Mouse (Mus musculus): ENCODE measurements around the gene Ripk1. TPM values are rescaled to one million over a fixed set of nuclear protein-coding genes. Genes with fewer than 3 reads are reported as not detected.
"Not testable (repeated sequence)": the region's sequence is repeated elsewhere in the genome, so short reads cannot be mapped to it uniquely, and the experiment has no call there.

Gene Ripk1
- polyA plus RNA-seq, 1 experiment from 2014 or later = 24.3 TPM

DNA sequence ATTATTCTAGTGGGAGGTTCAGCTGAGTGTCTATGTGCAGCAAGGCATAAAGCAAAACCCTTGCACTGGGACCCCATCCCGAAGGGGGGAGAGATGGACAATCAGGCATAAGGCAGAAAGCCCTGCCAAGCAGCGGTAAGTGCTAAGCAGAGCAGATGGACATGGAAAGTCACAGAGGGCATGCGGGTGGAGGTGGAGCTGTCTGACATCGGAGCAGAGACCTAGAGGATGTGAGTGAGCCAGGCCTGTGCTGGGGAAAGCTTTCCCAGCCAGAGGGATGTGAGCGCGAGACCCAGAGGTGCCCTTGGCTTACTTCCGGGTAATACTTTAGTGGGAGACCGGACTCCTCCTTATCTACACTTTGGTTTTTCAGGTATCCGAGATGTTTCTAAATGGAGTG is 57.9 kb downstream of the Ripk1 start:
- H3K27ac ChIP-seq (ENCODE audit: low read length) = no peak overlapping the region
- 88% methylated on average over 9 of the region's 9 CpGs for WGBS
- no peak overlapping the region for H3K9ac ChIP-seq (replicated peaks; ENCODE audit: low read depth, low read length)
- H3K4me2 ChIP-seq (replicated peaks; ENCODE audit: low read depth, low read length) = no peak overlapping the region
- H3K27me3 ChIP-seq (ENCODE audit: control insufficient read depth, insufficient read depth, low read length) = no peaks in the 10 kb centered on the region
- H3K4me3 ChIP-seq (ENCODE audit: low read depth, low read length) = no peak overlapping the region
- no peaks in the 10 kb centered on the region for H3K36me3 ChIP-seq (ENCODE audit: control insufficient read depth, insufficient read depth, low read length)
- H3K4me1 ChIP-seq (ENCODE audit: control insufficient read depth, insufficient read depth, low read length) = no peaks in the 10 kb centered on the region
- ATAC-seq (ENCODE audit: insufficient number of reproducible peaks, insufficient read depth, low FRiP score, low read depth) = no peak
- no peaks in the 10 kb centered on the region for H3K9me3 ChIP-seq (ENCODE audit: control insufficient read depth, low read depth, low read length)

DNA sequence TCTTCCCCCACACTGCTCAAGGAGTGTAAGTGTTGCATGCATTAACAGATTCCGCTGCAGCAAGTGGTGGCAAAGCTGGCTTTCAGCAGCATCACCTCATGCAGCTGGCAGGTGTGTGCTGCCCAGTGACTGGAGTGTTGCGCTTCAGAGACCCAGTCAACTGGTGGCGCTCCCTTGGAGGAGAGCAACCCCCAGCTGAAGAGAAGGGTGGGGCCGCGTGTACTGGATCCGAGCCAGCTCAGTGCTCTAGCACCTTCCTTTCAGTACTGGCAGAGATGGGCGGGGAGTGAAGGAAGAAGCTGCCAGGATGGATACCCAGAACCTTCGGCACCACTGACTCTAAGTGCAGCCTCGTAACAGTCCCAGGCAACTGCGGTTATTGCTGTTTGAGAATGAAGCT is 60.3 kb downstream of the Ripk1 start:
- H3K9me3 ChIP-seq (ENCODE audit: control insufficient read depth, low read depth, low read length) = no peaks in the 10 kb centered on the region
- H3K4me1 ChIP-seq (ENCODE audit: control insufficient read depth, insufficient read depth, low read length) = no peaks in the 10 kb centered on the region
- H3K36me3 ChIP-seq (ENCODE audit: control insufficient read depth, insufficient read depth, low read length) = no peaks in the 10 kb centered on the region
- 88% methylated on average over 10 of the region's 10 CpGs for WGBS
- no peak for ATAC-seq (ENCODE audit: insufficient number of reproducible peaks, insufficient read depth, low FRiP score, low read depth)
- no peaks in the 10 kb centered on the region for H3K27me3 ChIP-seq (ENCODE audit: control insufficient read depth, insufficient read depth, low read length)
- no peak overlapping the region for H3K9ac ChIP-seq (replicated peaks; ENCODE audit: low read depth, low read length)
- H3K27ac ChIP-seq (ENCODE audit: low read length) = no peak overlapping the region
- no peak overlapping the region for H3K4me2 ChIP-seq (replicated peaks; ENCODE audit: low read depth, low read length)
- H3K4me3 ChIP-seq (ENCODE audit: low read depth, low read length) = no peak overlapping the region

DNA sequence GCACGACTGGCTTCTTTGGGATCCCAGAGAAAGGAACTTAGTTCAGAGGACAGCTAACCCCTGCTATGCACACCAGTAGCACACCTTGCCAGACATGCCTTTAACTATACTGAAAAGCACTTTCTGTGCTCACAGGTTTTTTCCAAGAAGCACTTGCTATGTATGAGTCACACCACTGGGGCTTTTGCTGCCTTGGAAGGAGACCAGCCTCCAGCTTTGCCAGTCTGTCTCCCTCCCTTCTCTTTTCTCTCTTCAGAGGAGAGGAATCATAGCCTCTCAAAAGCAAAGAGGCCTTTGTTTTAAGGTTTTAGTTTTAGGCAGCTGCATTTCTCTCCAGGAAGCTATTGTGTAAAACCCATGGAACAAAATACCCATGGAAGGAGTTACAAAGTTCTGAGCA is 64.2 kb downstream of the Ripk1 start:
- no peaks in the 10 kb centered on the region for H3K9me3 ChIP-seq (ENCODE audit: control insufficient read depth, low read depth, low read length)
- H3K4me3 ChIP-seq (ENCODE audit: low read depth, low read length) = no peak overlapping the region
- no peaks in the 10 kb centered on the region for H3K27me3 ChIP-seq (ENCODE audit: control insufficient read depth, insufficient read depth, low read length)
- no peak overlapping the region for H3K27ac ChIP-seq (ENCODE audit: low read length)
- 74% methylated on average over 1 of the region's 1 CpGs for WGBS
- H3K4me1 ChIP-seq (ENCODE audit: control insufficient read depth, insufficient read depth, low read length) = no peaks in the 10 kb centered on the region
- no peak for ATAC-seq (ENCODE audit: insufficient number of reproducible peaks, insufficient read depth, low FRiP score, low read depth)
- no peak overlapping the region for H3K4me2 ChIP-seq (replicated peaks; ENCODE audit: low read depth, low read length)
- no peak overlapping the region for H3K9ac ChIP-seq (replicated peaks; ENCODE audit: low read depth, low read length)
- H3K36me3 ChIP-seq (ENCODE audit: control insufficient read depth, insufficient read depth, low read length) = no peaks in the 10 kb centered on the region

DNA sequence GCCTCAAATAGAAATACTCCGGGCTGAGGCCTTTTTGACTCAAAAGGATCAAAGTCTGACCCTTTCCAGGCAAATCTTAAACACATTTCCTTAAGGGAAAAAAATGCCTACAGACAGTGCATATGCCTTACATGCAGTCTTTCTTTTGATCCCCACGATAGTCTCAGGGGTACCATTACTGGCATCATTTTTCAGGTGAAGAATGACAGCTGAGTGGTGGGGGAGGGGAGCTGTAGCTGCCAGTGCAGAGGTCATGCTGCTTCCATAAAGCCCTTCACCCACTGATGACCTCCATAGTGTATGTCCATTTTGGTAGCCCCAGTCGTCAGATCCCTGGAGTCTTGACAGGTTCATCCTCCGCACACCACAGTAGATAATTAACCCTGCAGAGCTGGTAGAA is 68.1 kb downstream of the Ripk1 start:
- no peak overlapping the region for H3K4me2 ChIP-seq (replicated peaks; ENCODE audit: low read depth, low read length)
- H3K27me3 ChIP-seq (ENCODE audit: control insufficient read depth, insufficient read depth, low read length) = no peaks in the 10 kb centered on the region
- ATAC-seq (ENCODE audit: insufficient number of reproducible peaks, insufficient read depth, low FRiP score, low read depth) = no peak
- no peaks in the 10 kb centered on the region; the same call in 1 of the 2 replicates for H3K36me3 ChIP-seq (ENCODE audit: control insufficient read depth, insufficient read depth, low read length)
- 25% methylated on average over 4 of the region's 4 CpGs for WGBS
- H3K4me3 ChIP-seq (ENCODE audit: low read depth, low read length) = no peak overlapping the region
- no peaks in the 10 kb centered on the region for H3K9me3 ChIP-seq (ENCODE audit: control insufficient read depth, low read depth, low read length)
- no peak overlapping the region for H3K9ac ChIP-seq (replicated peaks; ENCODE audit: low read depth, low read length)
- no peaks in the 10 kb centered on the region for H3K4me1 ChIP-seq (ENCODE audit: control insufficient read depth, insufficient read depth, low read length)
- H3K27ac ChIP-seq (ENCODE audit: low read length) = no peak overlapping the region

DNA sequence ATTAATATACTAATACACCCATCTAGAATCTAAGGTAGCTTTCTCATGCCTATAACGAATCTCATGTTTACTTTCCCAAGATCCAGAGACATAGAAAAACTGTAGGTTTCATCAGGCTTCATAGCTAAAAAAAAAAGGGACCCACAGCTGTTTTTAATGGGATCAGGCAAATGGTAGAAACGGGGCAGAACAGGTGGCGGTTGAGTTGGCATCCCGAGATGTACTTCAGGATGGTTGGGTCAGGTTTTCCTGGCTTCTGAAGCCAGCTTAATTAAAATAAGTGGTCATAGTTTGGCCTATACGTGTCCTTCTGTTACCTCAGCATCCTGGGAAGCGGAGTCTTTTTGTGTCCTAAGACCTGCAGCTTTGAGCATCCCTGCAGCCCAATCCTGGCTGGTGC is 69.7 kb downstream of the Ripk1 start:
- H3K4me2 ChIP-seq (replicated peaks; ENCODE audit: low read depth, low read length) = no peak overlapping the region
- no peak for ATAC-seq (ENCODE audit: insufficient number of reproducible peaks, insufficient read depth, low FRiP score, low read depth)
- H3K27me3 ChIP-seq (ENCODE audit: control insufficient read depth, insufficient read depth, low read length) = no peaks in the 10 kb centered on the region

DNA sequence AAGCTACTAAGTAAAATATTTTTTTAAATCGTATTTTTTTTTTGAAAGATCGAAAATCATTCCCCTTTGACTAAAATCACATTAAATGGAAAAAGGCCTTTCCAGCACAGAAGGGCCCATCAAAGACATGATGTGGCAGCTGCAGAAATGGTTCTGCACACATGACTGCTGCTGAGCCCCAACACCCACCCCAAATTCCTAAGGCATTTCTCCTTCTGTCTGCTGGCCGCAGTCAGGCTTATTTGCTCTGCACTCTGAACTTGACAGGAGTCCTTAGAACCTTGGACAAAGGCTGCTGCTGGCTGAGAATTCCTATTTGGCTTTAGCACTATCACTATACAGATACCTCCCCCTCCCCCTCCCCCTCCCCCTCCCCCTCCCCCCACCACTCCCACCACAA is 70.7 kb downstream of the Ripk1 start:
- 71% methylated on average over 3 of the region's 3 CpGs for WGBS
- H3K9me3 ChIP-seq (ENCODE audit: control insufficient read depth, low read depth, low read length) = no peaks in the 10 kb centered on the region
- 0 out of 2 replicates have a peak, but pooled peaks cover 5% of the 10 kb centered on the region for H3K4me1 ChIP-seq (ENCODE audit: control insufficient read depth, insufficient read depth, low read length)
- no peak overlapping the region for H3K27ac ChIP-seq (ENCODE audit: low read length)
- no peak for ATAC-seq (ENCODE audit: insufficient number of reproducible peaks, insufficient read depth, low FRiP score, low read depth)
- H3K36me3 ChIP-seq (ENCODE audit: control insufficient read depth, insufficient read depth, low read length) = peaks cover 3% of the 10 kb centered on the region; the same call in 1 of the 2 replicates
- H3K9ac ChIP-seq (replicated peaks; ENCODE audit: low read depth, low read length) = no peak overlapping the region
- no peaks in the 10 kb centered on the region for H3K27me3 ChIP-seq (ENCODE audit: control insufficient read depth, insufficient read depth, low read length)
- no peak overlapping the region for H3K4me3 ChIP-seq (ENCODE audit: low read depth, low read length)
- H3K4me2 ChIP-seq (replicated peaks; ENCODE audit: low read depth, low read length) = no peak overlapping the region

More for the DNA sequence above, 69.7 kb downstream of the Ripk1 start:
- no peaks in the 10 kb centered on the region for H3K9me3 ChIP-seq (ENCODE audit: control insufficient read depth, low read depth, low read length)
- WGBS = 85% methylated on average over 6 of the region's 6 CpGs
- no peak overlapping the region for H3K9ac ChIP-seq (replicated peaks; ENCODE audit: low read depth, low read length)
- H3K27ac ChIP-seq (ENCODE audit: low read length) = no peak overlapping the region
- 0 out of 2 replicates have a peak, but pooled peaks cover 3% of the 10 kb centered on the region for H3K4me1 ChIP-seq (ENCODE audit: control insufficient read depth, insufficient read depth, low read length)
- no peak overlapping the region for H3K4me3 ChIP-seq (ENCODE audit: low read depth, low read length)
- peaks cover 3% of the 10 kb centered on the region; the same call in 1 of the 2 replicates for H3K36me3 ChIP-seq (ENCODE audit: control insufficient read depth, insufficient read depth, low read length)

DNA sequence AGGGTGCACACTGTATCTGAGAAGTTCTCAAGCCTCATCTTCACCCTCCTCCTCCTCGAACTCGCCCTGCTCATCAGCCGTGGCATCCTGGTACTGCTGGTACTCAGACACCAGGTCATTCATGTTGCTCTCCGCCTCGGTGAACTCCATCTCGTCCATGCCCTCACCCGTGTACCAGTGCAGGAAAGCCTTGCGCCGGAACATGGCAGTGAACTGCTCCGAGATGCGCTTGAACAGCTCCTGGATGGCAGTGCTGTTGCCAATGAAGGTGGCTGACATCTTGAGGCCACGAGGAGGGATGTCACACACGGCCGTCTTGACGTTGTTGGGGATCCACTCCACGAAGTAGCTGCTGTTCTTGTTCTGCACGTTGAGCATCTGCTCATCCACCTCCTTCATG is 72.3 kb downstream of the Ripk1 start:
- not testable (repeated sequence) for H3K4me2 ChIP-seq (replicated peaks; ENCODE audit: low read depth, low read length); H3K27ac ChIP-seq (ENCODE audit: low read length); H3K4me3 ChIP-seq (ENCODE audit: low read depth, low read length); ATAC-seq (ENCODE audit: insufficient number of reproducible peaks, insufficient read depth, low FRiP score, low read depth); H3K36me3 ChIP-seq (ENCODE audit: control insufficient read depth, insufficient read depth, low read length); H3K9ac ChIP-seq (replicated peaks; ENCODE audit: low read depth, low read length); H3K27me3 ChIP-seq (ENCODE audit: control insufficient read depth, insufficient read depth, low read length); H3K9me3 ChIP-seq (ENCODE audit: control insufficient read depth, low read depth, low read length); H3K4me1 ChIP-seq (ENCODE audit: control insufficient read depth, insufficient read depth, low read length)
- WGBS = 98% methylated on average over 9 of the region's 17 CpGs

DNA sequence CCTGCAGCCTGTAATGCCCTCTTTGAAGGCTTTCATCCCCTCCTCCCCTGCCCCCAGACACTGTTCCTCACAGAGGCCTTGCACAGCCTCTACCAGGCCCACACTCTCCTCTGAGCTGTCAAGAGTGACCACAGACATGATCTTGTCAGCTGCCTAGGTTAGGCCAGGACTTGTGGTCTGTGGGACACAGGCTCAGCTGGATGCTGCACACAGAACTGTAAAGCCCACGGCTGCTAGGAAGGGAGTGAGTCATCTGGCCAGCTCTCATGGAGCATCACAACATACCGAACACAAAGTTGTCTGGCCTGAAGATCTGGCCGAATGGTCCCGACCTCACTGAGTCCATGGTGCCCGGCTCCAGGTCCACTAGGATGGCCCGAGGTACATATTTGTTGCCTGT is 73.7 kb downstream of the Ripk1 start:
- H3K36me3 ChIP-seq (ENCODE audit: control insufficient read depth, insufficient read depth, low read length); H3K9ac ChIP-seq (replicated peaks; ENCODE audit: low read depth, low read length); H3K4me3 ChIP-seq (ENCODE audit: low read depth, low read length); H3K4me1 ChIP-seq (ENCODE audit: control insufficient read depth, insufficient read depth, low read length); H3K27ac ChIP-seq (ENCODE audit: low read length); ATAC-seq (ENCODE audit: insufficient number of reproducible peaks, insufficient read depth, low FRiP score, low read depth); H3K9me3 ChIP-seq (ENCODE audit: control insufficient read depth, low read depth, low read length); H3K27me3 ChIP-seq (ENCODE audit: control insufficient read depth, insufficient read depth, low read length); H3K4me2 ChIP-seq (replicated peaks; ENCODE audit: low read depth, low read length): not testable (repeated sequence)
- 89% methylated on average over 6 of the region's 6 CpGs for WGBS

Measured in stomach, embryonic 14.5 days (tissue).